Mouse (Mus musculus): ENCODE results near the gene Prss47. TPM values are rescaled to one million over a fixed set of nuclear protein-coding genes. Genes with fewer than 3 reads are reported as not detected.

Gene Prss47
- not detected for total RNA-seq (2021)
- long read RNA-seq, experiment 1 = 0 reads
- long read RNA-seq, experiment 2 = 0 reads

DNA sequence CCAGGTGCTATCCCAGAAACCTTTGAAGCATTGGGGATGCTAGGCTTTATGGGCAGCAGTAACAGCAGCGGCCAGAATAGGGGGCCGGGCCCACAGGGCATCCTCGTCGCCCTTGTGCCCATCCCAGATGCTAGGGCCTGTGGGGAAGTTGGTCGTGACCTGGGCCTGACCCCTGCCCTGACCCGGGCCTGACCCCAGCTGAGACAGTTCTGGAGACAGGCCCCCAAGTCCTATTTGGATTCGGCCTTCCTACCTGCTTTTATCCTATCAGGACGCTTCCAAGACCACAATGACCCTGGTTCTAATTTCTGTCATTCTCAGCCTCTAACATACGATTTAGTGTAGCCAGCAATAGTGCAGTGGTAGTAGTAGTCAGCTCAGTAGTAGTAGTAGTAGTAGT, at the start of gene Prss47:
Gene Prss47 (minus strand): TSS at position 101 of the 400 bp plus-strand sequence.
- DNase-seq = no peak

DNA sequence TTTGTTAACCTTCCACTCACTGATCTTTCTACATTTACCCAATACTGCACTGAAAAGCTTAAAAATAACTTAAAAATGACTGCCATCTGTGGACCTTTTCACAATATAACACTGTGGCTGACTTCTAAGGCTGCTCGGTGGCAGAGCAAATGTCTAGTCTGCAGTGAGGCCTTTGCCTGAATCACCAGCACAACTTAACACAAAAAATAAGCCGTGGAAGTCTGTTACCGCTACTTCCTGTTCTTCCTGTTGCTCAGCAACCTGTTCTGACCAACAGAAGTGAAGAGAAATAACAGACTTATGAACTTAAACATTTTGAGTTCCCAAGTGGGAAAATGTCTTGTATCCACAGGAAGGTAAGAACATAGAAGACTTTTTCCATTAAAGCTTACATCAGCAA, 48.7 kb upstream of the Prss47 start:
- no peak for DNase-seq

- no peak for DNase-seq
Measured at GRCm38 (mm10) chr13:65100678-65101077, 48.1 kb upstream of the Prss47 start.

- no peak for DNase-seq
Measured at GRCm38 (mm10) chr13:65097018-65097417, 44.5 kb upstream of the Prss47 start.

GRCm38 (mm10) chr13:65095923-65096322, 43.4 kb upstream of the Prss47 start:
- DNase-seq = no peak

DNA sequence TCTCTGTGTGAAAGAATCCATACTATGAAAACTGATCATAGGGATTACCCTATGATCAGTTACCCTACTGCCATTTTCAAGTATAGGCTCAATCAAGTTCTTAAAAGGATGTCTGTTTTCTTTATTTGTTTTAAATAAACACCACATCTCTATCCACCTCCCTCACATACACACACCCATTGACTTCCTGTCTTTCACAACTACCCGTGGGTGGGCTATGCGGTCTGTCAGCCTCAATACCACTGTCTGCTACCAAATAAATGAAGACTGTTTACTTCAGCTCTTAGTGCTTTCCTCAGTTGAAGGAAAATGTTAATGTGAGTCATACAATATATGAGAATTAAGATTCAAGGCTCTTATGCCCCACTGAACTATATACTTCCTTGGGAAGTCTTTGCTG, 17.4 kb upstream of the Prss47 start:
- no peak for DNase-seq

DNA sequence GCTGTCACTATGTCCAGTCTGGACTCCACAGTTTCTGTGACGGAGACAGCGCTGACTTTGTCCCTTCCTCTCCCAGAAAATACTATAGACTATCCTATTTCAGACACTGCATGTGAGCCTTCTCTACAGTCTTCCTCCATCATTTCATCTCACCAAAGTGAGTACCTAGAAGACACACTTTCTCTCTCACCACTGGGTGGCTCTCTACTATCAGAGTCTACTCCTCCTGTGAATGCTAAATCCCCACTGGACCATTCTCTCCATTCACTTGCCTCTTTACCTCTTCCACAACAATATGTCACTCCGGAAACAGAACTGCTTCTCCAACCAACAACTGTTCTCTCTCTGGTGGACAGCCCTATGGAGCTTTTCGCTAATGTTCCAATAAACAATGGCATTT, 17.5 kb downstream of the Prss47 start:
- peak; percentile 2 to 6 for DNase-seq

DNA sequence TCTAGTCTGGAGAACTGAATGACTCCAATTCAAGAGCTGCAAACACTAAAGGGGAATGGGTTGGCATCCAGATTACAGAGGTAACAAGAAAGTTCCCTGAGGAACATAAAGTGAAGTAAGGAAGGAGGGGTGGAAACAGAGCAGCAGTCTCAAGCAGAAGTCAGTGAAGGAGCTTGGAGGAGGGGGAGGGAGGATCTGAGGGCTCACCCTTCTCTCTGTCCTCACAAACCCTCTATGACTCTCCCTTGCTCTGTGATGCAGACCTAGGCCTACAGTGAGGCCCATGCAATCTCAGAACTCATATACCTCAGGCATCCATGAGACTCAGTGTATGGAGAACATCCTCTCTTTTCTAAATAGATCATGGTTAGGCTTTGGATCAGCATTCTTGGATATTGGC, 19.8 kb downstream of the Prss47 start, which contains the start of gene Spata31d1c:
Gene Spata31d1c (plus strand): TSS at position 301 of the 400 bp plus-strand sequence.
- DNase-seq = no peak

DNA sequence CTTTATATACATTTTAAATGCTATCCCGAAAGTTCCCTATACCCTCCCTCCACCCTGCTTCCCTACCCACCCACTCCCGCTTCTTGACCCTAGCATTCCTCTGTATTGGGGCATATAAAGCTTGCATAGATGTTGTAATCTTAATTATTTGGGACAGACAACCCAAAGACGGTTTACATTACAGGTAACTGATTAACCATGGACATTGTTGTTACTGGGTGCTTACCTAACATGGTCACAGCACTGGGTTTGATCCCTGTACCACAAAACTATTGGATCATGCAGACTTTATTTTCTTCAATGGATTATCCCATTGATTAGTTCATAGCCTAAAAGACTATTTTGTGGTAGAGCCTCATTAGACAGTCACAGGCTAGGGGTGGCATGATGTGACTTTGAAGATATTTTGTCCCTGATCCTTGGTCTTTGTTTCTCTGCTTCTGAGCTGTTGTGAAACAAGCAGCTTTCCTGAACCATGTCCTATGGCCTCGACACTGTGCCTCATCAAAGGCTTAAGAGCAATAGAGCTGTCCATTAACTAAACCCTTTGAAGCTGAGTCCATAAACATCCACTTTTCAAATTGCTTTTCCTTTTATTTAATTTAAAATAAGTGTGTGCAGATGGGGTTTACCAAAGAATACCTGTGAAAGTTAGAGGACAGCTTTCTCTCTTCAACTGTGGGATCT, 41.4 kb downstream of the Prss47 start:
- DNase-seq = no peak

GRCm38 (mm10) chr13:65007971-65008370, 44.6 kb downstream of the Prss47 start:
- DNase-seq = no peak

GRCm38 (mm10) chr13:65006760-65007159, 45.8 kb downstream of the Prss47 start:
- DNase-seq = no peak

GRCm38 (mm10) chr13:65005414-65005813, 47.1 kb downstream of the Prss47 start:
- DNase-seq = no peak

Other genes starting within 250 kb of the Prss47 start
- not detected for gene Cntnap3, start 148.8 kb downstream of the Prss47 start, total RNA-seq (2021)
- not detected for gene Spata31, start 135.4 kb downstream of the Prss47 start, total RNA-seq (2021)
- gene Spata31d1c, start 19.7 kb downstream of the Prss47 start, total RNA-seq (2021) = not detected
- gene Mfsd14b, start 60.2 kb upstream of the Prss47 start, total RNA-seq (2021) = 10 to 100 TPM; 15.1 to 15.8 TPM
- gene Olfr465-ps1, start 85.3 kb upstream of the Prss47 start, total RNA-seq (2021) = not detected
- not detected for gene Olfr466, start 97.5 kb upstream of the Prss47 start, total RNA-seq (2021)
- gene Nlrp4f, start 153.2 kb upstream of the Prss47 start, total RNA-seq (2021) = not detected
- not detected for gene Gm10775, start 206.8 kb upstream of the Prss47 start, total RNA-seq (2021)
- 10 to 100 TPM; 20.7 to 22.6 TPM for gene Zfp369, start 226.1 kb upstream of the Prss47 start, total RNA-seq (2021)

All from heart, adult 18-20 months (tissue).